Mouse (Mus musculus) thymus, postnatal 14 days (tissue): ENCODE data around the gene Slc2a1.

Source experiments
- DNase-seq: peaks from one replicate; pipeline ENCODE4 v3.0.0; 2021

Slc2a1 gene

GRCm38 (mm10) chr4:119098216-119099210 is 10.0 kb upstream of the Slc2a1 start:
- DNase-seq = no peak

- DNase-seq = no peak
These were observed 7.1 kb upstream of the Slc2a1 start for GRCm38 (mm10) chr4:119101392-119101791.

GRCm38 (mm10) chr4:119102350-119103126 is 6.0 kb upstream of the Slc2a1 start:
- DNase-seq = no peak

- DNase-seq = no peak
These were observed 3.7 kb upstream of the Slc2a1 start for GRCm38 (mm10) chr4:119104847-119105246.

- peak; percentile 87 for DNase-seq
These were observed 2.8 kb upstream of the Slc2a1 start for GRCm38 (mm10) chr4:119105704-119106103.

GRCm38 (mm10) chr4:119107867-119108266 is 644 bp upstream of the Slc2a1 start:
- no peak for DNase-seq

- DNase-seq = no peak
These were observed 1.1 kb downstream of the Slc2a1 start for GRCm38 (mm10) chr4:119109640-119110039.

- no peak for DNase-seq
These were observed 2.0 kb downstream of the Slc2a1 start for GRCm38 (mm10) chr4:119110512-119110911.

- DNase-seq = no peak
These were observed 2.9 kb downstream of the Slc2a1 start for GRCm38 (mm10) chr4:119111410-119111809.

GRCm38 (mm10) chr4:119112256-119112885 is 3.9 kb downstream of the Slc2a1 start:
- no peak for DNase-seq

GRCm38 (mm10) chr4:119115611-119116070 is 7.1 kb downstream of the Slc2a1 start:
- DNase-seq = no peak

GRCm38 (mm10) chr4:119116336-119116735 is 7.8 kb downstream of the Slc2a1 start:
- DNase-seq = peak; percentile 30

- no peak for DNase-seq
These were observed 9.1 kb downstream of the Slc2a1 start for GRCm38 (mm10) chr4:119117571-119117970.

- DNase-seq = no peak
These were observed 10.2 kb downstream of the Slc2a1 start for GRCm38 (mm10) chr4:119118659-119119077.

- DNase-seq = no peak
These were observed 10.8 kb downstream of the Slc2a1 start for GRCm38 (mm10) chr4:119119354-119119753.

- no peak for DNase-seq
These were observed 11.6 kb downstream of the Slc2a1 start for GRCm38 (mm10) chr4:119120095-119120494.

- DNase-seq = no peak
These were observed 12.7 kb downstream of the Slc2a1 start for GRCm38 (mm10) chr4:119121249-119121648.

GRCm38 (mm10) chr4:119124771-119125273 is 16.3 kb downstream of the Slc2a1 start:
- no peak for DNase-seq

GRCm38 (mm10) chr4:119125577-119126270 is 17.2 kb downstream of the Slc2a1 start:
- no peak for DNase-seq

- peak; percentile 64 for DNase-seq
These were observed 18.7 kb downstream of the Slc2a1 start for GRCm38 (mm10) chr4:119127229-119127628.

GRCm38 (mm10) chr4:119128547-119128946 is 20.0 kb downstream of the Slc2a1 start:
- DNase-seq = no peak

- no peak for DNase-seq
These were observed 20.6 kb downstream of the Slc2a1 start for GRCm38 (mm10) chr4:119129096-119129495.
